Mouse (Mus musculus) liver, adult 2 months (tissue): Measurements from ENCODE around the gene Thbs3. TPM values are rescaled to one million over a fixed set of nuclear protein-coding genes. Genes with fewer than 3 reads are reported as not detected.

Experiments used
- DNase-seq: peaks from one replicate; pipeline ENCODE4 v3.0.0-alpha.2; 2011; ENCODE audit warnings: low read depth, low spot score; ENCODE audit errors: extremely low read depth
- H3K27ac ChIP-seq: fragments of 200-500 bp; replicated peaks from 2 replicates; pipeline ENCODE4 v1.5.1; 2012; ENCODE audit warnings: low read depth, mild to moderate bottlenecking, control low read depth, inconsistent platforms, low read length; ENCODE audit not compliant: insufficient read depth
- H3K27me3 ChIP-seq: fragments of 200-500 bp; 2 replicates; pipeline ENCODE4 v1.6.1; 2012; ENCODE audit warnings: mild to moderate bottlenecking, moderate library complexity, low read length, inconsistent platforms; ENCODE audit not compliant: control insufficient read depth, insufficient read depth
- H3K36me3 ChIP-seq: fragments of 200-500 bp; 2 replicates; pipeline ENCODE4 v1.6.1; 2012; ENCODE audit warnings: low read length, inconsistent platforms; ENCODE audit not compliant: control insufficient read depth, insufficient read depth
- H3K4me1 ChIP-seq: fragments of 200-500 bp; 2 replicates; pipeline ENCODE4 v1.6.1; 2011; ENCODE audit warnings: low read length; ENCODE audit not compliant: control insufficient read depth, insufficient read depth
- H3K4me3 ChIP-seq: fragments of 200-500 bp; 2 replicates; pipeline ENCODE4 v1.5.1; 2011; ENCODE audit warnings: low read depth, mild to moderate bottlenecking, control low read depth, low read length, moderate library complexity; ENCODE audit not compliant: insufficient read depth
- H3K79me2 ChIP-seq: fragments of 200-500 bp; 2 replicates; pipeline ENCODE4 v1.6.1; 2012; ENCODE audit warnings: inconsistent platforms, mild to moderate bottlenecking, low read length, moderate library complexity; ENCODE audit not compliant: control insufficient read depth, insufficient read depth
- H3K9ac ChIP-seq: fragments of 200-500 bp; 2 replicates; pipeline ENCODE4 v1.6.1; 2012; ENCODE audit warnings: low read depth, mild to moderate bottlenecking, control low read depth, inconsistent platforms, low read length
- CTCF ChIP-seq: fragments of 200-500 bp; IDR thresholded peaks from 2 replicates; pipeline ENCODE4 v1.5.1; 2011; ENCODE audit warnings: low read depth, low read length, control low read depth
- POLR2A ChIP-seq: fragments of 200-500 bp; IDR thresholded peaks from 2 replicates; pipeline ENCODE4 v1.6.1; 2011; ENCODE audit warnings: low read length, control low read depth; ENCODE audit not compliant: insufficient read depth; ENCODE audit errors: extremely low read depth
- WGBS: fragments of 180-500 bp; shearing (Covaris S2); methylation state at CpG from one replicate; pipeline ENCODE4 v1.1.7; 2018; 5-methylcytosine and 5-hydroxymethylcytosine counted together
- polyA plus RNA-seq: library from polyadenylated mRNA; depleted of rRNA; stranded (reverse); fragments of >200 nt; gene quantifications from 2 replicates; pipeline ENCODE4 v1.2.3, GENCODE M21; 2012
- total RNA-seq: library from RNA; depleted of rRNA; stranded (reverse); fragments of >200 nt; gene quantifications from 2 replicates; pipeline ENCODE4 v1.2.3, GENCODE M21; 2014

The Thbs3 gene
- total and polyA plus RNA-seq, 2 experiments = 0.92 to 1.2 TPM

GRCm38 (mm10) chr3:89237682-89238081 lies 22.7 kb downstream of the Thbs3 start:
- Histone ChIP-seq H3K9ac (no peak overlapping the region), H3K79me2 (no peaks in the 10 kb centered on the region), H3K27me3 (no peaks in the 10 kb centered on the region), H3K4me1 (peaks cover 4% of the 10 kb centered on the region; the same call in 1 of the 2 replicates), H3K27ac (no peak overlapping the region), H3K36me3 (no peaks in the 10 kb centered on the region), H3K4me3 (no peak overlapping the region)
- TF ChIP-seq POLR2A = no peak
- TF ChIP-seq CTCF = no peak
- DNase-seq = no peak
- 87% methylated on average over 21 of the region's 21 CpGs for WGBS

- Histone ChIP-seq H3K9ac (no peak overlapping the region), H3K36me3 (no peaks in the 10 kb centered on the region), H3K27ac (no peak overlapping the region), H3K4me3 (peak overlapping the region; percentile 6; the same call in 1 of the 2 replicates), H3K4me1 (peaks cover 6% of the 10 kb centered on the region; the same call in 1 of the 2 replicates), H3K79me2 (no peaks in the 10 kb centered on the region), H3K27me3 (no peaks in the 10 kb centered on the region)
- 52% methylated on average over 12 of the region's 12 CpGs for WGBS
- DNase-seq = no peak
- TF ChIP-seq POLR2A = no peak
- TF ChIP-seq CTCF = no peak
Measured at GRCm38 (mm10) chr3:89238494-89238893, 23.5 kb downstream of the Thbs3 start.

- 62% methylated on average over 9 of the region's 9 CpGs for WGBS
Measured at GRCm38 (mm10) chr3:89242331-89242895, 27.4 kb downstream of the Thbs3 start.

GRCm38 (mm10) chr3:89243609-89244008 lies 28.6 kb downstream of the Thbs3 start:
- peaks cover 12% of the 10 kb centered on the region; the same call in 1 of the 2 replicates for H3K4me1 ChIP-seq

More at GRCm38 (mm10) chr3:89242331-89242895, 27.4 kb downstream of the Thbs3 start:
- peak; percentile 59 for DNase-seq
- no peak overlapping the region for H3K27ac ChIP-seq
- no peaks in the 10 kb centered on the region for H3K79me2 ChIP-seq
- no peaks in the 10 kb centered on the region for H3K36me3 ChIP-seq
- peaks cover 10% of the 10 kb centered on the region; the same call in 1 of the 2 replicates for H3K4me1 ChIP-seq
- H3K4me3 ChIP-seq = no peak overlapping the region
- TF ChIP-seq CTCF (peak; percentile 58; the same call in 1 of the 2 replicates), POLR2A (no peak)
- no peaks in the 10 kb centered on the region for H3K27me3 ChIP-seq
- no peak overlapping the region for H3K9ac ChIP-seq

DNA sequence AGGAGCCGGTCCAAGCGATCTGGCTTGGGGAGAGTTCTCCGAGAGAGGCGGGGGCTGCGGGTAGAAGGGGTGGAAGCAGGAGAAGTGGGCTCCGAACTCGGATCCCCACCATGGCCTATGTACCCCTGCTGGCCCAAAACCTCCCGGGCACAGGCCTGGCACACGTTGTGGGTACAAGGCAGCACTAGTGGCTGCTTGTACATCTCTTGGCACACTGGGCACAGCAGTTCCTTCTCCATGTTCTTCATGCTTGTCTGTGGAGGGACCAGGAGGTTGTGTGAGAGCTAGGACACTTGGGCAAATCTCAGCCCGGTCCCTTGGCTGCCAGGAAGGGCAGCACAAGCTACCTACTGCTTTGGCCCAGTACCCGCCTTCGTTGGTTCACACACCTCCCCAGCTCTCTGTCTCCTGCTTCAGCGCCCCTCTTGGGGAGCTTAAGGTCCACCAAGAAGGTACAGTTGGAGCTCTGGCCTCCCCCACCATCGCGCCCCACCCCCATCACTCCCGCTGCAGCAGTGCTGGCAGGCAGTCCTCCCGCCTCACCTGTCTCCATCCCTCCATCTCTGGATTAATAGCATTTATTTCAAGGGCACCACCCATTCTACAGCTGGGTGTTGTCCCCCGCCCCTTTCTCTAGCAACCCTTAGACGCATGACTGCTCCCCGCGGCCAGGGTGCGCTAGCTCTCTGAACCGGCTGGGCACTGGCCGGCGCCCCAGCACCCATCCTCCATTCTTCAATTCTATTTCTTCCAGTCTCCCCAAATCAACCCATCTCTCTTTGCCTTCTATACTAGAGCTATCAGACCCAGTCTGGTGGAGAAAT lies 29.4 kb downstream of the Thbs3 start:
- H3K79me2 ChIP-seq = no peaks in the 10 kb centered on the region
- no peaks in the 10 kb centered on the region for H3K27me3 ChIP-seq
- no peak overlapping the region for H3K9ac ChIP-seq
- H3K4me1 ChIP-seq = peaks cover 12% of the 10 kb centered on the region; the same call in 1 of the 2 replicates
- DNase-seq = no peak
- no peaks in the 10 kb centered on the region for H3K36me3 ChIP-seq
- H3K4me3 ChIP-seq = no peak overlapping the region
- 36% methylated on average over 25 of the region's 25 CpGs for WGBS
- no peak overlapping the region for H3K27ac ChIP-seq
- TF ChIP-seq CTCF = 0 out of 2 replicates have a peak, but pooled peaks have one; percentile 27
- TF ChIP-seq POLR2A = no peak

More at GRCm38 (mm10) chr3:89243609-89244008, 28.6 kb downstream of the Thbs3 start:
- H3K36me3 ChIP-seq = no peaks in the 10 kb centered on the region
- H3K79me2 ChIP-seq = no peaks in the 10 kb centered on the region
- no peak overlapping the region for H3K27ac ChIP-seq
- 43% methylated on average over 14 of the region's 14 CpGs for WGBS
- H3K4me3 ChIP-seq = no peak overlapping the region
- no peak for TF ChIP-seq POLR2A
- TF ChIP-seq CTCF = 0 out of 2 replicates have a peak, but pooled peaks have one; percentile 16
- H3K9ac ChIP-seq = no peak overlapping the region
- no peaks in the 10 kb centered on the region for H3K27me3 ChIP-seq
- no peak for DNase-seq
